Mouse (Mus musculus) hindbrain, embryonic 15.5 days (tissue): ENCODE measurements around the gene Mcat. TPM values are rescaled to one million over a fixed set of nuclear protein-coding genes. Genes with fewer than 3 reads are reported as not detected.
A peak's percentile ranks its signal among the peaks of the same experiment; 100 is the strongest.

Source experiments
- ATAC-seq: fragments of 200-750 bp; cut with Nextera tagmentation; 2 replicates; pipeline ENCODE4 v1.8.0; 2017; ENCODE audit warnings: low read depth, moderate number of reproducible peaks, moderate TSS enrichment; ENCODE audit not compliant: low FRiP score
- H3K27ac ChIP-seq: fragments of 300-500 bp; sonication (generic); replicated peaks from 2 replicates; pipeline ENCODE4 v1.5.1; 2015; ENCODE audit warnings: mild to moderate bottlenecking, inconsistent platforms
- H3K27me3 ChIP-seq: fragments of 300-500 bp; sonication (generic); 2 replicates; pipeline ENCODE4 v1.6.1; 2015; ENCODE audit warnings: control low read depth, inconsistent platforms
- H3K36me3 ChIP-seq: fragments of 300-500 bp; sonication (generic); 2 replicates; pipeline ENCODE4 v1.6.1; 2015; ENCODE audit warnings: control low read depth, inconsistent platforms
- H3K4me1 ChIP-seq: fragments of 300-500 bp; sonication (generic); replicated peaks from 2 replicates; pipeline ENCODE4 v1.6.1; 2015; ENCODE audit warnings: control low read depth, inconsistent platforms
- H3K4me2 ChIP-seq: fragments of 300-500 bp; sonication (generic); 2 replicates; pipeline ENCODE4 v1.6.1; 2015; ENCODE audit warnings: moderate library complexity, mild to moderate bottlenecking, inconsistent platforms
- H3K4me3 ChIP-seq: fragments of 300-500 bp; sonication (generic); 2 replicates; pipeline ENCODE4 v1.5.1; 2015; ENCODE audit warnings: mild to moderate bottlenecking, inconsistent platforms
- H3K9ac ChIP-seq: fragments of 300-500 bp; sonication (generic); 2 replicates; pipeline ENCODE4 v1.6.1; 2015; ENCODE audit warnings: inconsistent platforms
- H3K9me3 ChIP-seq: fragments of 300-500 bp; sonication (generic); 2 replicates; pipeline ENCODE4 v1.6.1; 2016; ENCODE audit warnings: control low read depth, inconsistent platforms
- WGBS: fragments of 180-500 bp; shearing (Covaris S2); methylation state at CpG from one replicate; pipeline ENCODE4 v1.1.7; 2015; 5-methylcytosine and 5-hydroxymethylcytosine counted together
- polyA plus RNA-seq: library from polyadenylated mRNA; unstranded; fragments of >200 nt; fragmentation: Nextera tagmentation; extraction: Ambion mirVana; gene quantifications from 2 replicates; pipeline ENCODE4 v1.2.1, GENCODE M21; 2015

The Mcat gene
- polyA plus RNA-seq, 1 experiment from 2014 or later: 33.1 TPM

- peak overlapping the region; percentile 94 for H3K27ac ChIP-seq
- H3K9me3 ChIP-seq: no peaks in the 10 kb centered on the region
- no peaks in the 10 kb centered on the region for H3K27me3 ChIP-seq
- H3K4me2 ChIP-seq: peak overlapping the region; percentile 89
- peaks cover 6% of the 10 kb centered on the region; the same call in 1 of the 2 replicates for H3K36me3 ChIP-seq
- WGBS: under 1% methylated on average over 72 of the region's 74 CpGs
- peak overlapping the region; percentile 96 for H3K9ac ChIP-seq
- peak overlapping the region; percentile 87 for H3K4me3 ChIP-seq
- H3K4me1 ChIP-seq: peaks cover 23% of the 10 kb centered on the region
- ATAC-seq: peak; percentile 91
Observed at GRCm38 (mm10) chr15:83555161-83555974, 8.2 kb downstream of the Mcat start.

GRCm38 (mm10) chr15:83553831-83554230 lies 9.8 kb downstream of the Mcat start:
- no peak for ATAC-seq
- no peaks in the 10 kb centered on the region for H3K9me3 ChIP-seq
- peaks cover 23% of the 10 kb centered on the region for H3K4me1 ChIP-seq

GRCm38 (mm10) chr15:83550137-83550536 lies 13.4 kb downstream of the Mcat start:
- ATAC-seq: no peak
- 92% methylated on average over 2 of the region's 2 CpGs for WGBS

More at GRCm38 (mm10) chr15:83553831-83554230, 9.8 kb downstream of the Mcat start:
- no peak overlapping the region for H3K9ac ChIP-seq
- H3K4me3 ChIP-seq: no peak overlapping the region
- H3K4me2 ChIP-seq: no peak overlapping the region
- H3K36me3 ChIP-seq: peaks cover 21% of the 10 kb centered on the region
- no peak overlapping the region for H3K27ac ChIP-seq
- H3K27me3 ChIP-seq: no peaks in the 10 kb centered on the region

GRCm38 (mm10) chr15:83547144-83547543 lies 16.4 kb downstream of the Mcat start:
- Histone ChIP-seq H3K36me3 (peaks cover 37% of the 10 kb centered on the region), H3K27ac (no peak overlapping the region), H3K27me3 (no peaks in the 10 kb centered on the region), H3K9me3 (no peaks in the 10 kb centered on the region), H3K9ac (no peak overlapping the region), H3K4me2 (no peak overlapping the region), H3K4me1 (no peaks in the 10 kb centered on the region), H3K4me3 (no peak overlapping the region)
- WGBS: 94% methylated on average over 8 of the region's 8 CpGs
- ATAC-seq: no peak

More at GRCm38 (mm10) chr15:83550137-83550536, 13.4 kb downstream of the Mcat start:
- Histone ChIP-seq H3K27me3 (no peaks in the 10 kb centered on the region), H3K4me3 (no peak overlapping the region), H3K27ac (no peak overlapping the region), H3K4me2 (no peak overlapping the region), H3K4me1 (peaks cover 18% of the 10 kb centered on the region), H3K9ac (no peak overlapping the region), H3K9me3 (no peaks in the 10 kb centered on the region), H3K36me3 (peaks cover 37% of the 10 kb centered on the region)

- Histone ChIP-seq H3K27ac (no peak overlapping the region), H3K4me2 (no peak overlapping the region), H3K9ac (no peak overlapping the region), H3K36me3 (peaks cover 37% of the 10 kb centered on the region), H3K4me3 (no peak overlapping the region), H3K4me1 (no peaks in the 10 kb centered on the region), H3K9me3 (no peaks in the 10 kb centered on the region), H3K27me3 (no peaks in the 10 kb centered on the region)
- WGBS: 97% methylated on average over 7 of the region's 7 CpGs
- no peak; the same call in 1 of the 2 replicates for ATAC-seq
Observed at GRCm38 (mm10) chr15:83546029-83546428, 17.6 kb downstream of the Mcat start.

- no peak overlapping the region for H3K4me2 ChIP-seq
Observed at GRCm38 (mm10) chr15:83541647-83542287, 21.8 kb downstream of the Mcat start.

GRCm38 (mm10) chr15:83539905-83540304 lies 23.7 kb downstream of the Mcat start:
- Histone ChIP-seq H3K9ac (no peak overlapping the region), H3K27ac (no peak overlapping the region), H3K4me2 (no peak overlapping the region), H3K4me3 (no peak overlapping the region), H3K36me3 (no peaks in the 10 kb centered on the region), H3K9me3 (no peaks in the 10 kb centered on the region), H3K4me1 (no peaks in the 10 kb centered on the region), H3K27me3 (no peaks in the 10 kb centered on the region)
- ATAC-seq: no peak
- WGBS: 74% methylated on average over 4 of the region's 4 CpGs

More at GRCm38 (mm10) chr15:83541647-83542287, 21.8 kb downstream of the Mcat start:
- H3K4me3 ChIP-seq: no peak overlapping the region
- no peak overlapping the region for H3K9ac ChIP-seq
- H3K27ac ChIP-seq: no peak overlapping the region
- no peaks in the 10 kb centered on the region for H3K9me3 ChIP-seq
- ATAC-seq: no peak
- no peaks in the 10 kb centered on the region for H3K4me1 ChIP-seq
- no peaks in the 10 kb centered on the region for H3K27me3 ChIP-seq
- peaks cover 6% of the 10 kb centered on the region for H3K36me3 ChIP-seq
- WGBS: 83% methylated on average over 9 of the region's 9 CpGs

GRCm38 (mm10) chr15:83538855-83539254 lies 24.7 kb downstream of the Mcat start:
- WGBS: 100% methylated on average over 2 of the region's 2 CpGs
- Histone ChIP-seq H3K9ac (no peak overlapping the region), H3K4me3 (no peak overlapping the region), H3K36me3 (no peaks in the 10 kb centered on the region), H3K4me1 (no peaks in the 10 kb centered on the region), H3K9me3 (no peaks in the 10 kb centered on the region), H3K4me2 (no peak overlapping the region), H3K27me3 (no peaks in the 10 kb centered on the region), H3K27ac (no peak overlapping the region)
- ATAC-seq: no peak

GRCm38 (mm10) chr15:83535890-83536231 lies 27.7 kb downstream of the Mcat start:
- H3K36me3 ChIP-seq: no peaks in the 10 kb centered on the region
- H3K4me2 ChIP-seq: no peak overlapping the region
- no peaks in the 10 kb centered on the region for H3K4me1 ChIP-seq
- no peaks in the 10 kb centered on the region for H3K9me3 ChIP-seq
- H3K27me3 ChIP-seq: no peaks in the 10 kb centered on the region
- WGBS: 92% methylated on average over 6 of the region's 6 CpGs
- no peak overlapping the region for H3K27ac ChIP-seq
- H3K4me3 ChIP-seq: no peak overlapping the region
- ATAC-seq: no peak
- H3K9ac ChIP-seq: no peak overlapping the region

GRCm38 (mm10) chr15:83534960-83535889 lies 28.4 kb downstream of the Mcat start:
- Histone ChIP-seq H3K4me2 (no peak overlapping the region), H3K4me3 (no peak overlapping the region), H3K4me1 (no peaks in the 10 kb centered on the region), H3K9me3 (no peaks in the 10 kb centered on the region), H3K36me3 (no peaks in the 10 kb centered on the region), H3K27me3 (no peaks in the 10 kb centered on the region), H3K27ac (no peak overlapping the region), H3K9ac (no peak overlapping the region)
- 82% methylated on average over 17 of the region's 17 CpGs for WGBS
- ATAC-seq: no peak

GRCm38 (mm10) chr15:83532606-83533005 lies 31.0 kb downstream of the Mcat start:
- Histone ChIP-seq H3K9me3 (no peaks in the 10 kb centered on the region), H3K36me3 (no peaks in the 10 kb centered on the region), H3K27me3 (peaks cover 14% of the 10 kb centered on the region), H3K9ac (no peak overlapping the region), H3K4me1 (no peaks in the 10 kb centered on the region), H3K27ac (no peak overlapping the region), H3K4me2 (no peak overlapping the region), H3K4me3 (no peak overlapping the region)
- no peak for ATAC-seq
- WGBS: 81% methylated on average over 7 of the region's 7 CpGs
